In the genomic region with DNA sequence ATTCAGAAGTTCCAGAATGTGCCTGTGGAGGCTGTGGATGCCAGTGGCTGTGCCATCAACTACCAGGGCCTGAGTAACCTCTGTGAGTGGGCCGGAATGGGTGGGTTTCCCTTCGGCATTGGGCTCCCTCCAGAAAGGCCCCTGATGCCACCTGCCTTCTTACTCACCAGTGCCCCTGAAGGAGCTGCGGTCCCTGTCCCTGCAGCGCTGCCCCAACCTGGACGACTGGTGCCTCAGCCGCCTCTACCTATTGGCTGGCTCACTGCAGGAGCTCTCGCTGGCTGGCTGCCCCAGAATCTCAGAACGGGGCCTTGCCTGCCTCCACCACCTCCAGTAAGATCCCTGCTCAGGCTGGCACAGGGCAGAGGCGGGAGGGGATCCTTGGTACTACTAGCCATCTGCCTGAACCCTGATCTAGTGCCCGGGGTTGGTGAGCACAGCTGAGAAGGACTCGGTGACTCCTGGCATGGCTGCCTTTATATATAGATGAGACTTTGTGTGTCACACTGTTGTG, we compare ENCODE assay signal across 27 mouse cellular contexts. TPM values are rescaled to one million over a fixed set of nuclear protein-coding genes. Genes with fewer than 3 reads are reported as not detected.
A peak's percentile ranks its signal among the peaks of the same experiment; 100 is the strongest.
DNase-seq lines count a peak whose midpoint lies in the region; TF ChIP-seq lines count a peak whose summit lies in the region.
"Had no signal": no experiment of that assay in that cellular context is flagged by ENCODE, and none has a peak within 500 bp of the region (broad histone marks: within the 10 kb centered on the region; RNA-seq: fewer than 3 reads in every experiment).

No protein-coding gene starts in this region.

- DNase-seq in cerebellum, adult 2 months, result peak; percentile 63 to 71
- DNase-seq in cerebellum, adult 11 months, result no peak
- peak; percentile 94 for DNase-seq in heart, adult 11 months
- no peak for DNase-seq in heart, adult 9 months (ENCODE audit: low spot score in 2 of 2)
- peak; percentile 57 for DNase-seq in brain, adult 2 months (ENCODE audit: low read depth, low spot score)
- DNase-seq in cerebellum, postnatal 10 days, result peak; percentile 66 to 73
- no peak for DNase-seq in layer of hippocampus, postnatal 14 days (ENCODE audit: low spot score in 2 of 2)
- DNase-seq: adrenal gland, adult 8-10 months; adrenal gland, postnatal 36 days; embryo, embryonic 11 days; gastrocnemius, postnatal 25 days; heart, postnatal 14 days; kidney, adult 2 months had no signal

- 18% methylated on average over 11 of the region's 11 CpGs for WGBS in cerebellum, adult 2 months

- no peak overlapping the region for H3K27ac ChIP-seq in cerebellum, adult 2 months (ENCODE audit: insufficient read depth, low read length)
- H3K27ac ChIP-seq: forebrain, embryonic 10.5 days; hindbrain, embryonic 10.5 days; hindbrain, embryonic 14.5 days; kidney, embryonic 15.5 days had no signal

- H3K4me1 ChIP-seq in cerebellum, adult 2 months (ENCODE audit: control insufficient read depth, insufficient read depth, low read length), result peaks cover 27% of the 10 kb centered on the region

- TF ChIP-seq CTCF in cerebellum, adult 2 months (IDR thresholded peaks at IDR 0.05; ENCODE audit: borderline replicate concordance, insufficient read depth, low read depth, low read length), result no peak

- H3K4me3 ChIP-seq in cerebellum, adult 2 months (replicated peaks; ENCODE audit: insufficient read depth, low read depth, low read length), result no peak overlapping the region
- H3K4me3 ChIP-seq: embryonic facial prominence, embryonic 15.5 days; erythroblast, embryonic 14.5 days; forebrain, embryonic 10.5 days; heart, embryonic 10.5 days; heart, embryonic 15.5 days; hindbrain, embryonic 10.5 days; kidney, embryonic 15.5 days had no signal

- TF ChIP-seq POLR2A in cerebellum, adult 2 months (IDR thresholded peaks at IDR 0.05; ENCODE audit: borderline replicate concordance, insufficient read depth, low read length), result no peak

- H3K27me3 ChIP-seq in cerebellum, adult 2 months (ENCODE audit: control insufficient read depth, insufficient read depth, low read length), result no peaks in the 10 kb centered on the region
- H3K27me3 ChIP-seq: CH12.LX; embryonic facial prominence, embryonic 15.5 days; heart, embryonic 15.5 days; kidney, embryonic 15.5 days; Patski had no signal

RNA-seq across cellular contexts. Expression of a gene that starts 2.5 kb away (rescaled TPM):
- polyA plus RNA-seq in cerebellum, adult 2 months (2012; rRNA removed), result 0.52 and 1.0 TPM in 2 replicates
- total RNA-seq in layer of hippocampus, postnatal 14 days (2021), result 1 to 10 TPM; 1.9 to 2.0 TPM

RNA-seq across cellular contexts. Expression of a gene that starts 4.7 kb away (rescaled TPM):
- 109 and 113 TPM in 2 replicates for polyA plus RNA-seq in cerebellum, adult 2 months (2012; rRNA removed)
- 10 to 100 TPM; 37.3 to 39.2 TPM for total RNA-seq in layer of hippocampus, postnatal 14 days (2021)

RNA-seq across cellular contexts. Expression of a gene that starts 8.2 kb away (rescaled TPM):
- 0.11 and 0.13 TPM in 2 replicates for polyA plus RNA-seq in cerebellum, adult 2 months (2012; rRNA removed)
- total RNA-seq in layer of hippocampus, postnatal 14 days (2021), result under 1 TPM in 1 of 2 experiments, not detected in 1; 0.57 TPM
- total RNA-seq: adrenal gland, adult 8-10 months; adrenal gland, postnatal 36 days; CH12.LX; common myeloid progenitor, adult 5-6 weeks; gastrocnemius, postnatal 25 days; granulocyte monocyte progenitor cell, adult 5-6 weeks had no signal
- polyA plus RNA-seq: embryonic facial prominence, embryonic 11.5 days; embryonic facial prominence, embryonic 15.5 days; erythroblast, embryonic 14.5 days; forebrain, embryonic 10.5 days; forebrain, embryonic 14.5 days; heart, embryonic 10.5 days; heart, embryonic 15.5 days; hindbrain, embryonic 10.5 days; hindbrain, embryonic 14.5 days; Patski had no signal

RNA-seq across cellular contexts. Expression of a gene that starts 34.9 kb away (rescaled TPM):
- polyA plus RNA-seq in cerebellum, adult 2 months (2012; rRNA removed), result 87.3 and 94.0 TPM in 2 replicates
- total RNA-seq in layer of hippocampus, postnatal 14 days (2021), result 10 to 100 TPM; 38.3 to 42.6 TPM

RNA-seq across cellular contexts. Expression of a gene that starts 35.0 kb away (rescaled TPM):
- polyA plus RNA-seq in cerebellum, adult 2 months (2012; rRNA removed), result 42.3 and 42.8 TPM in 2 replicates
- 10 to 100 TPM; 29.3 to 29.8 TPM for total RNA-seq in layer of hippocampus, postnatal 14 days (2021)

Comparison
In these comparisons a context has a peak if more than half of its experiments do, and no peak if none do; other contexts are left out.
1. DNase-seq: peak in cerebellum, adult 2 months (2 of 2), heart, adult 11 months (single experiment), brain, adult 2 months (single experiment) and cerebellum, postnatal 10 days (2 of 2); none in cerebellum, adult 11 months (single experiment), heart, adult 9 months (0 of 2) and layer of hippocampus, postnatal 14 days (0 of 2).